Mouse (Mus musculus): ENCODE results near the gene Hmcn1.

GRCm38 (mm10) chr1:150933616-150934015 is 59.6 kb downstream of the Hmcn1 start:
- TF ChIP-seq CTCF (IDR thresholded peaks at IDR 0.05 in 2 of 3, conservative IDR thresholded peaks at IDR 0.05 in 1 of 3; ENCODE audit: control insufficient read depth in 1 of 3, insufficient read depth in 1 of 3, low read depth in 2 of 3, low read length in 3 of 3, poor library complexity in 1 of 3, severe bottlenecking in 1 of 3): no peak
- no peak for TF ChIP-seq USF1 (IDR thresholded peaks at IDR 0.05; ENCODE audit: low read depth, low read length)
- TF ChIP-seq CHD1 (IDR thresholded peaks at IDR 0.05; ENCODE audit: low read depth, low read length): no peak
- TF ChIP-seq BHLHE40 (IDR thresholded peaks at IDR 0.05; ENCODE audit: borderline replicate concordance, low read depth, low read length): no peak
- no peak for TF ChIP-seq UBTF (IDR thresholded peaks at IDR 0.05; ENCODE audit: borderline replicate concordance, insufficient read depth, low read depth, low read length)
- TF ChIP-seq ZC3H11A (IDR thresholded peaks at IDR 0.05; ENCODE audit: low read depth, low read length): no peak
- TF ChIP-seq E2F4 (IDR thresholded peaks at IDR 0.05; ENCODE audit: borderline replicate concordance, low read depth, low read length): no peak
- TF ChIP-seq TAL1 (IDR thresholded peaks at IDR 0.05; ENCODE audit: low read length): no peak
- TF ChIP-seq USF2 (IDR thresholded peaks at IDR 0.05; ENCODE audit: borderline replicate concordance in 1 of 2, insufficient read depth in 1 of 2, low read depth in 1 of 2, low read length in 2 of 2): no peak
